Mouse (Mus musculus) stomach, embryonic 16.5 days (tissue): Measurements from ENCODE around the gene Adora2a. TPM values are rescaled to one million over a fixed set of nuclear protein-coding genes. Genes with fewer than 3 reads are reported as not detected.
"Not testable (repeated sequence)": the region's sequence is repeated elsewhere in the genome, so short reads cannot be mapped to it uniquely, and the experiment has no call there.

Source experiments
- ATAC-seq: fragments of 200-750 bp; cut with Nextera tagmentation; 2 replicates; pipeline ENCODE4 v1.8.0; 2017; ENCODE audit warnings: moderate number of reproducible peaks, moderate TSS enrichment; ENCODE audit not compliant: insufficient read depth, low FRiP score
- H3K27ac ChIP-seq: fragments of 300-500 bp; sonication (generic); 2 replicates; pipeline ENCODE4 v1.5.1; 2014; ENCODE audit warnings: low read length
- H3K27me3 ChIP-seq: fragments of 300-500 bp; sonication (generic); 2 replicates; pipeline ENCODE4 v1.6.1; 2014; ENCODE audit warnings: low read length, control low read depth, mixed read lengths; ENCODE audit not compliant: control insufficient read depth, insufficient read depth
- H3K36me3 ChIP-seq: fragments of 300-500 bp; sonication (generic); 2 replicates; pipeline ENCODE4 v1.6.1; 2014; ENCODE audit warnings: low read length; ENCODE audit not compliant: control insufficient read depth, insufficient read depth
- H3K4me1 ChIP-seq: fragments of 300-500 bp; sonication (generic); 2 replicates; pipeline ENCODE4 v1.6.1; 2014; ENCODE audit warnings: low read length, control low read depth, mixed read lengths; ENCODE audit not compliant: control insufficient read depth, insufficient read depth
- H3K4me2 ChIP-seq: fragments of 300-500 bp; sonication (generic); 2 replicates; pipeline ENCODE4 v1.6.1; 2014; ENCODE audit warnings: low read depth, low read length, mixed read lengths
- H3K4me3 ChIP-seq: fragments of 300-500 bp; sonication (generic); replicated peaks from 2 replicates; pipeline ENCODE4 v1.5.1; 2014; ENCODE audit warnings: mild to moderate bottlenecking, low read length
- H3K9ac ChIP-seq: fragments of 300-500 bp; sonication (generic); 2 replicates; pipeline ENCODE4 v1.6.1; 2014; ENCODE audit warnings: low read length
- H3K9me3 ChIP-seq: fragments of 300-500 bp; sonication (generic); replicated peaks from 2 replicates; pipeline ENCODE4 v1.6.1; 2016; ENCODE audit warnings: low read length, control low read depth; ENCODE audit not compliant: control insufficient read depth
- WGBS: fragments of 180-500 bp; shearing (Covaris S2); extraction: QIAGEN DNeasy Blood & Tissue Kit; methylation state at CpG from one replicate; pipeline ENCODE4 v1.1.7; 2014; 5-methylcytosine and 5-hydroxymethylcytosine counted together
- polyA plus RNA-seq: library from polyadenylated mRNA; unstranded; fragments of >200 nt; fragmentation: Nextera tagmentation; extraction: Ambion mirVana; gene quantifications from 2 replicates; pipeline ENCODE4 v1.2.1, GENCODE M21; 2015

Gene Adora2a
- polyA plus RNA-seq, 1 experiment from 2014 or later = 3.0 TPM

DNA sequence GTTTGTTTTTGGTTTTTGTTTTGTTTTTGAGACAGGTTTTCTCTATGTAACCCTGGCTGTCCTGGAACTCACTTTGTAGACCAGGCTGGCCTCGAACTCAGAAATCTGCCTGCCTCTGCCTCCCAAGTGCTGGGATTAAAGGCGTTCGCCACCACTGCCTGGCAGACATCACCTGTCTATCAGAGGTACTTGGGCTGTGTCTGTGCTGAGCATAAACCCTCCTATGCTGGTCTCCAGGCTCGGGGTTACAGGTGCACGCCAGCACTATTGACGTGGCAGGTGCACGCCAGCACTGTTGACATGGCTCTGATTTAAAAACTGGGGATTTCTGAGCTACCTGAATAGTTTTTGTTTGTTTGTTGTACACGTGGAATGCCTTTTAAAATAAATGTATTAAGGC is 24.5 kb upstream of the Adora2a start:
- H3K36me3 ChIP-seq, H3K4me1 ChIP-seq, H3K4me2 ChIP-seq, H3K4me3 ChIP-seq, H3K9ac ChIP-seq, H3K27me3 ChIP-seq, ATAC-seq, H3K9me3 ChIP-seq, H3K27ac ChIP-seq: not testable (repeated sequence)
- 86% methylated on average over 8 of the region's 8 CpGs for WGBS

DNA sequence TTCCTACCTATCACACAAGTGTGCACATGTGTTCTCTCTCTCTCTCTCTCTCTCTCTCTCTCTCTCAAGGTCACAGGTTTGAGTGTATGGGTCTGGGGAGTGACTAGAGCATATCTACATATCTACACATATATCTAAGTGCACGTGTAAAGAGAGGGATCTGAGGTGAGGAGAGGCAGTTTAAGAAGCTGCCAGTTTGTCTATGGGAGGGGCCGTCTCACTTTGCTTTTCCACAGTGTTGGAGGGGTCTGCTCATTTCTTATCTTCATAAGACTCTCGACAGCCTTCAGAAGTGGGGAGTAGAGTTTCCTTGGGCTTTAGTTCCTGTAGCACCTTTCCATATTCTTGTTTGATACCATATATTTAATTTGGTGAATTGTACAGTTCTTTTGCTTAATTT is 23.4 kb upstream of the Adora2a start:
- peaks cover 9% of the 10 kb centered on the region; the same call in 1 of the 2 replicates for H3K36me3 ChIP-seq
- H3K9me3 ChIP-seq = no peaks in the 10 kb centered on the region
- ATAC-seq = no peak
- no peak overlapping the region for H3K4me2 ChIP-seq
- WGBS = 55% methylated on average over 3 of the region's 3 CpGs
- H3K27ac ChIP-seq = no peak overlapping the region
- no peak overlapping the region for H3K4me3 ChIP-seq
- H3K9ac ChIP-seq = no peak overlapping the region
- no peaks in the 10 kb centered on the region for H3K27me3 ChIP-seq
- no peaks in the 10 kb centered on the region for H3K4me1 ChIP-seq

DNA sequence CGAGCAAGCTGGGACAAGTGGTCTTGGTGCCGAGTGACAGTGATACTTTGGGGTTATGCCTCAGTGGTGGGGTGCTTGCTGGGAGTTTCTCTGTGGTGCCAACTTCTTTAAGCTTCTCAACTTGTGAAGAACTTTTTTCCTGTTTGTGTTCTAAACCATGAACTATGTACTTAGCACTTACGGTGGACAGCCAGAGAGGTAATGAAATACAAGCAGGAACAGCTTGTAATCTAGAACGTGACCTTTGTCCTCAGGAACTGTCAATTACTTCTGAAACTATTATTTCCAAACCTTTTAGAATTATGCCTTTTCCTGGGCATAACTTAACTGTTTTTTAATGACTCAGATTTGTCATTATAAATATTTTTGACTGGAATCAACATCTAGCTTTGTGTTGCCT is 22.3 kb upstream of the Adora2a start:
- Histone ChIP-seq H3K27ac (no peak overlapping the region), H3K36me3 (0 out of 2 replicates have a peak, but pooled peaks cover 4% of the 10 kb centered on the region)
- ATAC-seq = no peak

DNA sequence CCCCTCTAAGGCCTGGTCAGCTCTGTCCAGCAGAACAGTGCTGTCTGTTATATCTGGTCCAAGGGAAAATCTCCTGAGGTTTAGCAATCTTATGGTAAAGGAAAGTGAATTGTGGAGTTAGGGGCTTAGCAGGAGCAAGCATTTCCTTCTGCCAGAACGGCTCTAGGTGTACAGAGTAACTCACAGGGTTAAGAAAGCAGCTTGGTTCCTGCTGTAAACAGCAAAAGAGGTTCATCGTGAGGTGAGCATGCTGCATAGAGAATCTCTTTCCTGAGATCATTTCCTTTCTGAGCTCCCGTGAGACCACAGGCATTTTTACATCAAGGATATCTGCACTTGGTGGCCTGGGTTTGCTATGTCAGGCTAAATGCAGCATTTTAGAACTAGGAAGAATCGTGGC is 21.8 kb upstream of the Adora2a start:
- no peak for ATAC-seq
- no peak overlapping the region for H3K9ac ChIP-seq
- no peak overlapping the region for H3K4me3 ChIP-seq
- H3K4me1 ChIP-seq = 0 out of 2 replicates have a peak, but pooled peaks cover 3% of the 10 kb centered on the region
- no peak overlapping the region for H3K27ac ChIP-seq
- 0 out of 2 replicates have a peak, but pooled peaks cover 4% of the 10 kb centered on the region for H3K36me3 ChIP-seq
- H3K4me2 ChIP-seq = no peak overlapping the region
- no peaks in the 10 kb centered on the region for H3K27me3 ChIP-seq
- WGBS = 74% methylated on average over 4 of the region's 4 CpGs
- H3K9me3 ChIP-seq = no peaks in the 10 kb centered on the region

More for the DNA sequence above, 22.3 kb upstream of the Adora2a start:
- H3K4me1 ChIP-seq = no peaks in the 10 kb centered on the region
- WGBS = 60% methylated on average over 4 of the region's 4 CpGs
- H3K9ac ChIP-seq = no peak overlapping the region
- H3K4me2 ChIP-seq = no peak overlapping the region
- no peaks in the 10 kb centered on the region for H3K9me3 ChIP-seq
- H3K4me3 ChIP-seq = no peak overlapping the region
- no peaks in the 10 kb centered on the region for H3K27me3 ChIP-seq

DNA sequence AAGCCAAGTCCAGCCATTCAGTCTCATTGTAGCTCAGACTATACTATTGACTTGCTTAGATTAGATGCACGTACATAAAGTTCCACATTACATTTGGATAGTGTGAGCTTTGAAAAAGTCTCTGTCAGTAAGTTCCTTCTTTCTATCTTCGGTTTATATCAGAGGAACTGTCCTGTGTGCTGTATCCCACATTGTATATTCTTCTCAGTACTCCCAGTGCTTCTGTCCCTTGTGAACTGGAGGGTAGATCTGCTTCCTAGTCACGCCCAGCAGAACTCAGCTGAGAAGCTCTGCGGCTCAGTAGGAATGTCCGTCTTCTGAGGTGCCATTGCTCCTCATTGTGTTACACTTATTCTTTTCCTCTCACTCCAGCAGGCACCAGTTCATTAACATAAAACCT is 18.1 kb upstream of the Adora2a start:
- no peak overlapping the region for H3K4me2 ChIP-seq
- no peak overlapping the region for H3K9ac ChIP-seq
- no peaks in the 10 kb centered on the region for H3K27me3 ChIP-seq
- H3K4me3 ChIP-seq = no peak overlapping the region
- WGBS = 86% methylated on average over 5 of the region's 5 CpGs
- H3K36me3 ChIP-seq = peaks cover 4% of the 10 kb centered on the region; the same call in 1 of the 2 replicates
- H3K4me1 ChIP-seq = 0 out of 2 replicates have a peak, but pooled peaks cover 3% of the 10 kb centered on the region
- no peak overlapping the region for H3K27ac ChIP-seq
- no peak for ATAC-seq
- no peaks in the 10 kb centered on the region for H3K9me3 ChIP-seq

DNA sequence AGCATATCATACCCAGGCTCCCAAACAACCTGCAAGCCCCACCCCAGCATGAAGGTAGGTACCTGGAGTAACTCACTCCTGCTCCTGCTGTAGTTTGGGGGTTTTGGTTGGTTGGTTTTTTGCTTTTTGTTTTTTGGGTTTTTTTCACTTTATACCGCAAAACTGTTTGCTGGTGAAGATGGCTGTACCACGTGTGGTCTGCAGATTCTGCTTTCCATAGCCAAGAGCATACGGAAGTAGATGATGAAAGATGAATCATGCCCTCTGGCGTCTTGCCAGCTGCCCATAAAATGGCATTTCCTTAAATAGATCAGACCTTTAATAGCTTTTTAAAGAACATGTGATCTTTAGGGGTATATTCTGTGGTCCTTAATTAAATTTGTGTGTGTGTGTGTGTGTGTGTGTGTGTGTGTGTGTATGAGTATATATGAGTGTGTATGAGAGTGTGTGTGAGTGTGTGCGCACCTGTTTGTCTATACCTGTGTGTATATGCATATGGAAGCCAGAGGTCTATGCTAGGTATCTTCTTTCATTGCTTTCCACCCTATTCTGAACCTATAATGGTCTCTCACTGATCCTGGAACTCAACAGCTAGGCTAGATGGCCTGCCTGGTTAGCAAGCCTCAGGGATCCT is 16.8 kb upstream of the Adora2a start:
- H3K4me2 ChIP-seq = no peak overlapping the region
- H3K27ac ChIP-seq = no peak overlapping the region
- H3K9ac ChIP-seq = no peak overlapping the region
- 0 out of 2 replicates have a peak, but pooled peaks cover 3% of the 10 kb centered on the region for H3K4me1 ChIP-seq
- no peak overlapping the region for H3K4me3 ChIP-seq
- H3K9me3 ChIP-seq = no peaks in the 10 kb centered on the region
- peak; percentile 41; the same call in 1 of the 2 replicates for ATAC-seq
- WGBS = 54% methylated on average over 5 of the region's 5 CpGs
- H3K36me3 ChIP-seq = peaks cover 2% of the 10 kb centered on the region; the same call in 1 of the 2 replicates
- H3K27me3 ChIP-seq = no peaks in the 10 kb centered on the region

DNA sequence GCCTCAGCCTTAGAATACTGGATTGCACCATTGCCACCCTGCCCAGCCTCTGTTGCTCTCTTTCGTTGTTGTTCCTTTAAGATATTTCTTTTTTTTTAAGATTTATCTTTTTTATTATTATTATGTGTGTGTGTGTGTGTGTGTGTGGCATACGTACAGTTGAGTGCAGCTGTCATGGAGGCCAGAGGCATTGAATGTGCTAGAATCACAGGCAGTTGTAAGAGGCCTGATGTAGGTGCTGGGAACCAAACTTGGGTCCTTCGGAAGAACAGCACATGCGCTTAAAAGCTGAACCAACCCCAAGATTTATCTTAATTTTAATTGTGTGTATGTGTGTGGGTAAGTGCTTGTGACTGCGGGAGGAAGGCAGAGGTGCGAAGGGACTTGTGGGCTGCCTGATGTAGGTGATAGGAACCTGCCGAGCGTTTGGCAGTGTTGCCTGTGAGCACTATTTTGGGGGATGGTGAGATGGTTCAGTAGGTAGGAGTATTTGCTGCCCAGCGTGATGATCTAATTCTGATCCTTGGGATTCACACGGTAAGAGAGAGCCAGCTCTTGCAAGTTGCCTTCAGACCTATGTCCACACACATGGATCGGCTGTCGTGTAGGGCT is 15.4 kb upstream of the Adora2a start:
- Histone ChIP-seq H3K27me3 (no peaks in the 10 kb centered on the region), H3K4me2 (no peak overlapping the region), H3K36me3 (no peaks in the 10 kb centered on the region; the same call in 1 of the 2 replicates), H3K4me3 (no peak overlapping the region), H3K9ac (no peak overlapping the region), H3K27ac (no peak overlapping the region), H3K9me3 (no peaks in the 10 kb centered on the region), H3K4me1 (0 out of 2 replicates have a peak, but pooled peaks cover 3% of the 10 kb centered on the region)
- ATAC-seq = no peak
- WGBS = 91% methylated on average over 12 of the region's 12 CpGs

DNA sequence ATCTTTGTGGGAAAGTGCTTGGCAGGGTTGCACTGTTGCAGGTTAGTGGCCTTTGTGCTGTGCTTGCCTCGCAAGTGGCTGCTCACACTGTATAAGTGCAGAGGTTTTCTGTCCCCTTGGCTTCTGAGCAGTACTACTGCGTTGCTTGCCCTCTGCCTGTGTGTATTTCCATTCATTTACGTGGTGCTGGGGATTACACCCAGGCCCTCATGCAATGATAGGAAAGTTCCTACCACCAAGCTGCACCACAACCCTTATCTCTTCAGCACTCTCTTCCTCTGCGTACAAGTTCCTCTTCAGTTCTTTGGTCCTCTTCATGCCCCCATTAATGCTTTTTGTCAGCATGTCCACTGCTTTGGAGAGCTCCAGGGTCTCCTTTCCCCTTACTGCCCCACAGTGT is 14.7 kb upstream of the Adora2a start:
- H3K4me2 ChIP-seq = no peak overlapping the region
- no peaks in the 10 kb centered on the region for H3K27me3 ChIP-seq
- H3K36me3 ChIP-seq = no peaks in the 10 kb centered on the region; the same call in 1 of the 2 replicates
- WGBS = 84% methylated on average over 4 of the region's 4 CpGs
- H3K4me3 ChIP-seq = no peak overlapping the region
- H3K4me1 ChIP-seq = 0 out of 2 replicates have a peak, but pooled peaks cover 3% of the 10 kb centered on the region
- ATAC-seq = no peak
- no peak overlapping the region for H3K27ac ChIP-seq
- no peaks in the 10 kb centered on the region for H3K9me3 ChIP-seq
- no peak overlapping the region for H3K9ac ChIP-seq

DNA sequence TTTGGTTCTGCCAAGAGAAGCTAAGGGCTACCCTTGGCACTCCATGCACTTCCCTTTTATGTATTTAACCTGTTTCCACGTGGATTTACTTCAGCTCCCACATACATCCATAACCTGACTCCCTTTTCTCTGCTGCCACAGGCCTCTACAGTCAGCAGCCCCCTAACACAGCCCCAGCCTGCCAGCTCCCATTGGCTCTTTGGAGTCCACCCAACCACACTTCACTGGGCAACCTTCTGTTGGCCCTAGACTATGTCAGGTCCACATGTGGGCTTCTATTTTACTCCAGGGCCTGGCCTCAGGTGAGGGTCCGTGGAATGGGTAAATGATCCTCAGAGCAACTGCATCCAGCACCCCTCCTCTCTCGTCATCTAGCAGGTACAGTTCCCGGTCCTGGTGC is 14.1 kb upstream of the Adora2a start:
- Histone ChIP-seq H3K9me3 (no peaks in the 10 kb centered on the region), H3K27ac (no peak overlapping the region), H3K4me3 (no peak overlapping the region), H3K9ac (no peak overlapping the region), H3K4me1 (0 out of 2 replicates have a peak, but pooled peaks cover 3% of the 10 kb centered on the region), H3K27me3 (no peaks in the 10 kb centered on the region), H3K4me2 (no peak overlapping the region), H3K36me3 (no peaks in the 10 kb centered on the region; the same call in 1 of the 2 replicates)
- no peak for ATAC-seq
- WGBS = 91% methylated on average over 4 of the region's 4 CpGs
